Mouse (Mus musculus) liver, adult (tissue): ENCODE measurements at regions not wholly inside any gene's neighbourhood (a gene's known extent, or its start where the extent isn't known, plus 50 kb on each side); places are given as distances from the start of the nearest gene placed in this dataset.

Source experiments
- GATA4 ChIP-seq: IDR thresholded peaks from 2 replicates; pipeline ENCODE4 v1.6.1; 2014; ENCODE audit warnings: mild to moderate bottlenecking, low read length; ENCODE audit not compliant: insufficient replicate concordance

DNA sequence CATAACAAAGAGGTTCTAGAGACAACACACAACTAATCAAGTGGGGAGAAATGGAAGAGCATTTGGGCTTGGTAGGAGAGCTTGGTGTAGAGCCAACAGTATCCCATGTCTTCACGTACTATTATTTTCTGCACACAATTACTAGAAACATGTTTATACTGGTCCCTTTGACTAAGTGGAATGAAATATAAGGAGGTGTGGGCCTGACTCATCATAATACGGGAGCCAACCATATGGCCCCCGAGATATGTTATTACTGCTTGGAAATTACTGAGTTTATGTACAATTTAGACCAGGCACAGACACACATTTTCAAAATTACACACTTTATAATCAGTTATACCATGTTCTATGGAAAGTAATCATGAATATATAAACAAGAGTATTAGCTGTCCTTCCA, 92.7 kb upstream of the Sash1 start:
- TF ChIP-seq GATA4, result no peak

DNA sequence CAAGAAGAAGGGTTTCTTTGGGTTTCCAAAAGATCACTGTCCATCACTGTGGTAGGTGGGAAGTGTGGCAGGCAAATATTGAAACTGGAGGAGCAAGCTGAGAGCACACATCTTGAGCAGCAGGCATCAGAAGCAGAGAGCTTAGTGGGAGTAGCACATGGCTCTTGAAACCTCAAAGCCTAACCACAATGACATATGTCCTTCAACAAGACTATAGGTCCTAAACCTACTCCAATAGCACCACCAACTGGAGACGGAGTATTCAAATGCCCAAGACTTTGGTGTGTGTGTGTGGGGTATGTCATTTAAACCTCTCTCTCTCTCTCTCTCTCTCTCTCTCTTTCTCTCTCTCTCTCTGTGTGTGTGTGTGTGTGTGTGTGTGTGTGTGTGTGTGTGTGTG, 88.1 kb upstream of the Sash1 start:
- no peak for TF ChIP-seq GATA4

DNA sequence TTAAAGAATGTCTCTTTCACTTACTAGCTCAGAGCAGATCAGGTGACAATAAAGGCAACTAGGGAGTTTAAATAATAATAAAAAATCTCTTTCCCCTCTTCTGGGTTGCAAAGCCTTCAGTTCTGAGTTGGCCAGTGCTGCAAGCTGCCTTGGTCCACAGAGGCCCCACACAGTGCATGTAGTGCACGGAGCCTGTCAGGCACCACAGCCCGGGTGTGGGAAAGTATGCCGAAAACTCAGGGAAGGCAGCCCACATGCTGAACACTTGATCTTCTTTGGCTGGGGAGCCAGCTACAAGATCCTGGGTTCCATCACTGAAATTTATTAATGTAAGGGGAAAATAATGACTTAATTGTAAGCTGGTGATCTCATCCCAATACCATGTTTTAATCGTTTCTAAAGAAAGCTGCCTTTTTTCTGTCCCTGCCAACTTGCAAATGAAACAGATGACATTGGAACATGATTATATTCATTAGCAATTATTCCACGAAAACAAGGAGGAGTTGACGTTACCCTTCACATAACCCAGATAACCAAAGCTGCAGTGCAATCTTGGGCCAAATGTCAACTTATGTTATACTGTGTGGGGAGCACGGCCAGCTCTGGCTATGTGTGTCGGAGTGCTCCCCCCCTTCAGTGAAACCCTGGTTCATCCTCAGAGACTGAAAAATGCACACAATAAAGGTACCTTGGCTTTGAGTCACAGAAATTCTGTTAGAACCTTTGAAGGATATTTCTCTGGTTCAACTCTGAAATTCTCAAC, 87.1 kb upstream of the Sash1 start:
- TF ChIP-seq GATA4, result no peak

GRCm38 (mm10) chr10:8970807-8971206, 84.9 kb upstream of the Sash1 start:
- TF ChIP-seq GATA4, result no peak

GRCm38 (mm10) chr10:8969586-8969985, 83.7 kb upstream of the Sash1 start:
- TF ChIP-seq GATA4, result no peak

- no peak for TF ChIP-seq GATA4
Measured at GRCm38 (mm10) chr10:8969016-8969415, 83.1 kb upstream of the Sash1 start.

- no peak for TF ChIP-seq GATA4
Measured at GRCm38 (mm10) chr10:8968276-8968923, 82.5 kb upstream of the Sash1 start.

GRCm38 (mm10) chr10:8962921-8963320, 77.1 kb upstream of the Sash1 start:
- no peak for TF ChIP-seq GATA4

GRCm38 (mm10) chr10:8960964-8961675, 75.2 kb upstream of the Sash1 start:
- TF ChIP-seq GATA4, result no peak

- TF ChIP-seq GATA4, result no peak
Measured at GRCm38 (mm10) chr10:8960275-8960960, 74.5 kb upstream of the Sash1 start.

GRCm38 (mm10) chr10:8955499-8956211, 69.8 kb upstream of the Sash1 start:
- no peak for TF ChIP-seq GATA4

DNA sequence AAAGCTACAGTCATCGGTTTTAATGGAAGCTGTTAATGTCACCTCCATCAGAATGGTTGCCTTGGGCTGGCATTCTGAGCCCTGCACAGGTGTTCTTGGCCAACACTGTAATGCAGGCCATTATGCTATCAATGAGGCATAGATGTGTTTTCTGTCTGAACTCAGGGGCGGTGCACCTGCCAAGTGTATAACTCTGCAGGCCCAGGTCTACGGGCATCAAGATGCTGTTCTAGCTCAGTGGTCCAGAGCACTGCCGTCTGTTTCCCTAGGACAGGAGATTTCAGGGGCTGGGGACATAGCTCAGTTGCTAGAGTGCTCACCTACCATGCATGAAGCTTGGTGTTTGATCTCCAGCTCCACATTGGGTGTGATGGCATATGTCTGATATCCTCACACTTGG, 68.1 kb upstream of the Sash1 start:
- TF ChIP-seq GATA4, result no peak

DNA sequence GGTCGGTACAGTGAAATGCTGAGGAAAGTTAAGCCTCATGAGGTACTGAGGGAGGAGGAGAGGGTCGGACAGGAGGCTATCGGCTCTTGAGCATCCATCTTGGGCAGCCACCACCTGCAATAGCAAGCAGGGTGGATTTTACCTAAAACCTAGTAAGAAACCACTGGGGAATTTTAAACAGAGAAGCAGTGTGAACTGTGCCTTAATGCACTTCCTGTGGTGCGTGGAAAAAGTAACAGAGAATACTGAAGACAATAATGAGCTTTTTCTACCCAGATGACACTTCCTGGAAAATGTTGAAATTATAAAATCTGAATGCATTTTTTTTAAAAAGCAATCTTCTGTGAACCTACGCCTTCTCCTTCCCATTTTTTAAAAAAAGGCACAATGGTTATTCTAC, 67.1 kb upstream of the Sash1 start:
- no peak for TF ChIP-seq GATA4

DNA sequence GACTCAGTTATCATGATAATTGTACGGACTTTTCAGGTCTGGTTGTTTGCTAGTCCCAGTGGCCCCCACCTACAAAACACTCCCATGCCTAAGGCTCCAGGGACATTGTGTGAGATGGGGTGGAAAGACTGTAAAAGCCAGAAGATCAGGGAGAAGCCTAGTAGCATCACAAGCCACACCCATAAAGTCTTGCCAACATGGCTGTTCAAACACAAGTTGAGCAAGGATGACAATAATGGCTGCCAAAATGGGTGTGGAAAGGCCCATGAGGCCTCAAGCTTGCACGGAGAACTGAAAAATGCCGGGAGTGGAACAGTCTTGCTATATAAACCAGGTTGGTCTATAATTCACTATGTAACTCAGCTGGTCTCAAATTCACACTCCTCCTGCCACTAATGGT, 66.1 kb upstream of the Sash1 start:
- no peak for TF ChIP-seq GATA4
